Mouse (Mus musculus): Measurements from ENCODE around the gene 5530400C23Rik.
"Not testable (repeated sequence)": the region's sequence is repeated elsewhere in the genome, so short reads cannot be mapped to it uniquely, and the experiment has no call there.

5530400C23Rik gene

GRCm38 (mm10) chr6:133291916-133292315 is at the start of gene 5530400C23Rik:
Gene 5530400C23Rik (plus strand): TSS chr6:133292216.
- DNase-seq (ENCODE audit: low spot score) = not testable (repeated sequence)

- no peak for DNase-seq (ENCODE audit: low spot score)
These were observed 14.1 kb downstream of the 5530400C23Rik start for GRCm38 (mm10) chr6:133305952-133306715.

- DNase-seq (ENCODE audit: low spot score) = not testable (repeated sequence)
These were observed 21.9 kb downstream of the 5530400C23Rik start for GRCm38 (mm10) chr6:133313896-133314295.

GRCm38 (mm10) chr6:133338535-133338934 is 46.5 kb downstream of the 5530400C23Rik start:
- DNase-seq (ENCODE audit: low spot score) = peak; percentile 14

GRCm38 (mm10) chr6:133341731-133342130 is 49.7 kb downstream of the 5530400C23Rik start:
- DNase-seq (ENCODE audit: low spot score) = not testable (repeated sequence)

All from adipocyte (in vitro differentiated cells).